Mouse (Mus musculus) midbrain, postnatal 0 days (tissue): ENCODE results near the gene Mdga1. TPM values are rescaled to one million over a fixed set of nuclear protein-coding genes. Genes with fewer than 3 reads are reported as not detected.
A peak's percentile ranks its signal among the peaks of the same experiment; 100 is the strongest.

Source experiments
- ATAC-seq: fragments of 200-750 bp; cut with Nextera tagmentation; 2 replicates; pipeline ENCODE4 v1.8.0; 2017; ENCODE audit warnings: moderate number of reproducible peaks, mild to moderate bottlenecking, moderate TSS enrichment, moderate library complexity; ENCODE audit not compliant: low FRiP score
- DNase-seq: peaks from one replicate; pipeline ENCODE4 v3.0.0-alpha.2; 2015; ENCODE audit warnings: low spot score
- H3K27ac ChIP-seq: fragments of 300-500 bp; sonication (generic); 2 replicates; pipeline ENCODE4 v1.5.1; 2014; ENCODE audit warnings: low read depth, mild to moderate bottlenecking, low read length, mixed read lengths
- H3K27me3 ChIP-seq: fragments of 300-500 bp; sonication (generic); 2 replicates; pipeline ENCODE4 v1.6.1; 2014; ENCODE audit warnings: low read length, control low read depth, mixed read lengths; ENCODE audit not compliant: insufficient read depth
- H3K36me3 ChIP-seq: fragments of 300-500 bp; sonication (generic); 2 replicates; pipeline ENCODE4 v1.6.1; 2014; ENCODE audit warnings: low read length, control low read depth, mixed read lengths; ENCODE audit not compliant: insufficient read depth
- H3K4me1 ChIP-seq: fragments of 300-500 bp; sonication (generic); 2 replicates; pipeline ENCODE4 v1.6.1; 2014; ENCODE audit warnings: mild to moderate bottlenecking, control low read depth, antibody characterized with exemption, low read length, mixed read lengths; ENCODE audit not compliant: insufficient read depth
- H3K4me2 ChIP-seq: fragments of 300-500 bp; sonication (generic); 2 replicates; pipeline ENCODE4 v1.6.1; 2014; ENCODE audit warnings: low read depth, mild to moderate bottlenecking, low read length, mixed read lengths; ENCODE audit not compliant: poor library complexity, severe bottlenecking
- H3K4me3 ChIP-seq: fragments of 300-500 bp; sonication (generic); 2 replicates; pipeline ENCODE4 v1.5.1; 2014; ENCODE audit warnings: low read depth, mild to moderate bottlenecking, low read length, moderate library complexity
- H3K9ac ChIP-seq: fragments of 300-500 bp; sonication (generic); replicated peaks from 2 replicates; pipeline ENCODE4 v1.6.1; 2014; ENCODE audit warnings: mild to moderate bottlenecking, low read length, moderate library complexity, mixed read lengths; ENCODE audit not compliant: poor library complexity, severe bottlenecking
- H3K9me3 ChIP-seq: fragments of 300-500 bp; sonication (generic); 2 replicates; pipeline ENCODE4 v1.6.1; 2016; ENCODE audit warnings: low read length, control low read depth
- CTCF ChIP-seq: IDR thresholded peaks from 2 replicates; pipeline ENCODE4 v1.5.1; 2016; ENCODE audit warnings: antibody characterized with exemption, mild to moderate bottlenecking
- WGBS: fragments of 180-500 bp; shearing (Covaris S2); extraction: QIAGEN DNeasy Blood & Tissue Kit; methylation state at CpG from one replicate; pipeline ENCODE4 v1.1.7; 2014; 5-methylcytosine and 5-hydroxymethylcytosine counted together
- polyA plus RNA-seq: library from polyadenylated mRNA; unstranded; fragments of >200 nt; fragmentation: Nextera tagmentation; extraction: Ambion mirVana; gene quantifications from 2 replicates; pipeline ENCODE4 v1.2.1, GENCODE M21; 2015
- total RNA-seq: library from RNA; depleted of rRNA; stranded (reverse); fragments of >200 nt; gene quantifications from 2 replicates; pipeline ENCODE4 v1.2.3, GENCODE M21; 2014

Mdga1 gene
- total and polyA plus RNA-seq, 2 experiments from 2014 or later = 16.9 to 64.7 TPM

DNA sequence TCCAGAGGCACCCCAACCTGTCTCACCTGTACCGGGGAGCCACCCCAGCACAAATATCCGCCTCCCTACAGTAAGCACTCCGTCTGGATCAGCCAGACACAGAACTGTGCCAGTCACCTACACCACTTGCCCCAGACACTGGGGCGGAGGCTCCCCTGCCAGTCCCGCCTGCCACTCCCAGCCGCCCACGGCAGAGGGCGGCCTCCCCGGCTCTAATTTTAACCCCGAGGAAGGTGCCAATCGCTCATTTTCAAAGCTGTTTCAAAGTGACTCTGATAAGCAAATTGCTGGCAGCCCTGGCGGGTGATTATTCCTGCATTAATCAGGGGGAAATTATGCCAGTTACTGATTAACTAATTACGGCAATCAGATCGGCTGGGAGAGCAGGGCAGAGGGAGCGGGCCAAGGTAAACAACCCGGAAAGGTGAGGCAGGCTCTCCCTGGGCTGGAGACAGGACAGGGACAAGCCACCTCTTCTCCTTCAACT is 41.1 kb downstream of the Mdga1 start:
- DNase-seq (peak; percentile 41), ATAC-seq (no peak)
- WGBS = 50% methylated on average over 16 of the region's 16 CpGs
- Histone ChIP-seq H3K9me3 (no peaks in the 10 kb centered on the region), H3K27ac (no peak overlapping the region), H3K4me1 (0 out of 2 replicates have a peak, but pooled peaks cover 2% of the 10 kb centered on the region), H3K4me3 (no peak overlapping the region), H3K36me3 (no peaks in the 10 kb centered on the region), H3K27me3 (no peaks in the 10 kb centered on the region), H3K4me2 (no peak overlapping the region), H3K9ac (no peak overlapping the region)
- TF ChIP-seq CTCF = no peak

DNA sequence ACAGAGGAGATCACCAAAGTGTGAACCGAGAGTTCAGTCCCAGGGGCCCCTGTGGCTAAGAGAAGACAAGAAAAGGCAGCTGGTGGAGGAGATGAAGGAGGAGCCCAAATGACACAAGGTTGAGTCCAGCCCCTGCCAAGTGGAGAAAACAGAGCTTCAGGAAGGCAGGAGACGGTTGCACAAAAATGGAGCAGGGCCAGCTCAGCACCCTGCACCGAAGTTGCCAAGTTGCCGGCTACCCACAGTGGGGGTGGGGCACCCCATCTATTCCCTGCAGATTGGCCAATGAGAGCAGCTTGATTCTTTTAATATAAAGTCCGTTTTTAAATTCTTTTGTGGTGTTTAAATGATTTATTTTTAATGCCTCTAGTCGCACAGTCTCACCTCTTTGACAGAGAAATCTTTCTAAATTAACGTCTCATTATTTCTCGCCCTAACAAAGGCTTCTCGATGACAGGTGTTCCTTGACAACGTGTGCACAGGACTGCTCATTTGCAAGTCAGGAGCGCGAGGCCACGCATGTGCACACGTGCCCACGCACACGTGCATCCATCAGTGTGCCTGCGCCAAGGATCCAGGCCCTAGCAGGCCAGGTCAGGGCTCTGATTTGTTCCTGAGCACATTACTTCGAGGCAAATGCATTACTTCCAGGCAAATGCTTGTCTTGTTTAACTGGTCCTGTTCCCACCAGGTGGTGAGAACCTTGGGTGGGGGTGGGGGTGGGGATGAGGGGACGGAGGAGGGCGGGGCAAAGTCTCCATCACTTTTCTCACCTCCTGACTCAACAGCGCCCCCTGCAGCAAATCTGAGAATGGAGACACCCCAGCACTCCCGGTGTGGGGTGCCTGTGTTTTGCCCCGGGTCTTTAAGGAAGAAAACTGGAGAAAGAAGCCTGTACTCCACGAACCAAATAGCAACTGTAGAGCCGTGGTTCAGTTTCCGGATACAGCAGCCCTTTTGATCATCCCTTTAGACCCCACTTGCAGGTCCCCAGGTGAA is 44.0 kb downstream of the Mdga1 start:
- DNase-seq = no peak

GRCm38 (mm10) chr17:29920089-29920488 is 49.8 kb downstream of the Mdga1 start:
- Histone ChIP-seq H3K4me2 (no peak overlapping the region), H3K4me1 (no peaks in the 10 kb centered on the region)

More for the DNA sequence above, 44.0 kb downstream of the Mdga1 start:
- Histone ChIP-seq H3K4me1 (0 out of 2 replicates have a peak, but pooled peaks cover 2% of the 10 kb centered on the region), H3K27me3 (no peaks in the 10 kb centered on the region), H3K9me3 (no peaks in the 10 kb centered on the region), H3K36me3 (no peaks in the 10 kb centered on the region), H3K9ac (no peak overlapping the region), H3K4me3 (no peak overlapping the region), H3K27ac (no peak overlapping the region), H3K4me2 (no peak overlapping the region)
- ATAC-seq = no peak
- TF ChIP-seq CTCF = no peak
- WGBS = 63% methylated on average over 26 of the region's 26 CpGs

GRCm38 (mm10) chr17:29919552-29919920 is 50.4 kb downstream of the Mdga1 start:
- Histone ChIP-seq H3K9ac (no peak overlapping the region), H3K4me3 (no peak overlapping the region), H3K4me1 (no peaks in the 10 kb centered on the region), H3K4me2 (no peak overlapping the region), H3K27me3 (no peaks in the 10 kb centered on the region), H3K27ac (no peak overlapping the region), H3K36me3 (no peaks in the 10 kb centered on the region), H3K9me3 (no peaks in the 10 kb centered on the region)
- WGBS = 71% methylated on average over 3 of the region's 3 CpGs
- ATAC-seq (no peak), DNase-seq (no peak)
- no peak for TF ChIP-seq CTCF

More at GRCm38 (mm10) chr17:29920089-29920488, 49.8 kb downstream of the Mdga1 start:
- no peaks in the 10 kb centered on the region for H3K9me3 ChIP-seq
- H3K4me3 ChIP-seq = no peak overlapping the region
- WGBS = 53% methylated on average over 5 of the region's 6 CpGs
- ATAC-seq (no peak), DNase-seq (no peak)
- H3K9ac ChIP-seq = no peak overlapping the region
- no peaks in the 10 kb centered on the region for H3K27me3 ChIP-seq
- no peak overlapping the region for H3K27ac ChIP-seq
- no peaks in the 10 kb centered on the region for H3K36me3 ChIP-seq
- TF ChIP-seq CTCF = no peak

GRCm38 (mm10) chr17:29918791-29919551 is 50.9 kb downstream of the Mdga1 start:
- Histone ChIP-seq H3K4me1 (no peaks in the 10 kb centered on the region), H3K9me3 (no peaks in the 10 kb centered on the region), H3K4me3 (no peak overlapping the region), H3K4me2 (no peak overlapping the region), H3K9ac (no peak overlapping the region), H3K36me3 (no peaks in the 10 kb centered on the region), H3K27ac (no peak overlapping the region), H3K27me3 (no peaks in the 10 kb centered on the region)
- WGBS = 45% methylated on average over 13 of the region's 13 CpGs
- DNase-seq = peak; percentile 63
- TF ChIP-seq CTCF = no peak
- ATAC-seq = no peak
